Mouse (Mus musculus) hindbrain, postnatal 0 days (tissue): ENCODE data around the gene Lgals3bp. TPM values are rescaled to one million over a fixed set of nuclear protein-coding genes. Genes with fewer than 3 reads are reported as not detected.

ENCODE experiments used
- ATAC-seq: fragments of 200-750 bp; cut with Nextera tagmentation; 2 replicates; pipeline ENCODE4 v1.8.0; 2017; ENCODE audit warnings: mild to moderate bottlenecking, moderate TSS enrichment, moderate library complexity
- DNase-seq: peaks from one replicate; pipeline ENCODE4 v3.0.0-alpha.2; 2015; ENCODE audit warnings: low spot score
- H3K27ac ChIP-seq: fragments of 300-500 bp; sonication (generic); 2 replicates; pipeline ENCODE4 v1.5.1; 2014; ENCODE audit warnings: mild to moderate bottlenecking
- H3K27me3 ChIP-seq: fragments of 300-500 bp; sonication (generic); 2 replicates; pipeline ENCODE4 v1.6.1; 2014; ENCODE audit warnings: low read length, mixed read lengths; ENCODE audit not compliant: insufficient read depth
- H3K36me3 ChIP-seq: fragments of 300-500 bp; sonication (generic); 2 replicates; pipeline ENCODE4 v1.6.1; 2014; ENCODE audit warnings: low read length, mixed read lengths; ENCODE audit not compliant: insufficient read depth
- H3K4me1 ChIP-seq: fragments of 300-500 bp; sonication (generic); 2 replicates; pipeline ENCODE4 v1.6.1; 2014; ENCODE audit warnings: antibody characterized with exemption, low read length, mixed read lengths; ENCODE audit not compliant: insufficient read depth
- H3K4me2 ChIP-seq: fragments of 300-500 bp; sonication (generic); 2 replicates; pipeline ENCODE4 v1.6.1; 2014; ENCODE audit warnings: low read depth, mild to moderate bottlenecking, low read length, moderate library complexity, mixed read lengths
- H3K4me3 ChIP-seq: fragments of 300-500 bp; sonication (generic); 2 replicates; pipeline ENCODE4 v1.5.1; 2014; ENCODE audit warnings: low read length
- H3K9ac ChIP-seq: fragments of 300-500 bp; sonication (generic); replicated peaks from 2 replicates; pipeline ENCODE4 v1.6.1; 2014; ENCODE audit warnings: mild to moderate bottlenecking, low read length, moderate library complexity, mixed read lengths
- H3K9me3 ChIP-seq: fragments of 300-500 bp; sonication (generic); 2 replicates; pipeline ENCODE4 v1.6.1; 2016; ENCODE audit warnings: low read length, mixed read lengths
- CTCF ChIP-seq: IDR thresholded peaks from 2 replicates; pipeline ENCODE4 v1.5.1; 2016; ENCODE audit warnings: antibody characterized with exemption, control low read depth, low read depth
- WGBS: fragments of 180-500 bp; shearing (Covaris S2); extraction: QIAGEN DNeasy Blood & Tissue Kit; methylation state at CpG from one replicate; pipeline ENCODE4 v1.1.7; 2014; 5-methylcytosine and 5-hydroxymethylcytosine counted together
- polyA plus RNA-seq: library from polyadenylated mRNA; unstranded; fragments of >200 nt; fragmentation: Nextera tagmentation; extraction: Ambion mirVana; gene quantifications from 2 replicates; pipeline ENCODE4 v1.2.1, GENCODE M21; 2015
- total RNA-seq: library from RNA; depleted of rRNA; stranded (reverse); fragments of >200 nt; gene quantifications from 2 replicates; pipeline ENCODE4 v1.2.3, GENCODE M21; 2014

Gene Lgals3bp
- total and polyA plus RNA-seq, 2 experiments from 2014 or later, result 18.5 to 25.5 TPM

DNA sequence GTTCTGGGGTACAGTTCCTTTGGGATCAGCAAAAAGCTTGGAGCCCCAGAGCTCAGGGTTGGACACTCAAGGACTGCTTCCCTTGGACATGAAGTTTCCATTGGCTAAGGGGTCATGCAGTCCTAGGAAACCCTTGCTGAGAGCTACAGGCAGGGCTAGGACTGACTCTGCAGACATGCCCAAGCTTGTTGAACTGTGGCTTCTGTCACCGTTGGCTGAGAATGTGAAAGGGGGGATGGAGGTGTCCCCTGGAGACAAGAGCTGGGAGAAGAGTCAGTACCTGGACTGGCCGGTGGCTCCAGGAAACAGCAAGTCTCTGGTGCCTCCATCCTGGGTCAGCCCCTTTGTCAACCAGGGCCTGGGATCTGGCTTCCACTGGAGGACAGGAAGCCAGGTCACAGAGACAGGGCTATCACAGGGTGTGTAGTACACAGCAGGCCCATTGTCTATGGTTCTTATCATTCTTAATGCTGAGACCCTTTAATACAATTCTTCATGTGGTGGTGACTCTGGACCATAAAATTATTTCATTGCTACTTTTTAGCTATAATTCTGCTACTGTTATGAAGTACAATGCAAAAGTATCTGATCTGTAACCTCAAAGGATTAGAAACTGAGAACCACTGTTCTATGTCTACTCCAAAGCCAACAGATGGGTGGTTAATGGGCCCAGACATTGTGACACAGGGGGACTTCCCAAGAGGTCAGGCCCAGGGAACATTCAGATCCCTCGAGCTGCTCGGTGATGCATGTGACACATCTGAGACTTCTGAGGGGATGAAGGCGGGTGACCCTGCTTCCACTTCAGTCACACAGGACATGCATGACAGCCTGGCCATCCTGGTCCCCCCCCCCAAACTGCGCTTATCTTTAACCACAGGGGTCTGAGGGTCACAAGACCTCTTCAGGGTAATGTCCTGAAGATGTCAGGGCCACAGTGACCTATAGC lies 2.3 kb upstream of the Lgals3bp start:
- Histone ChIP-seq H3K9me3 (no peaks in the 10 kb centered on the region), H3K27me3 (no peaks in the 10 kb centered on the region), H3K27ac (no peak overlapping the region), H3K4me3 (no peak overlapping the region), H3K9ac (no peak overlapping the region), H3K4me2 (no peak overlapping the region), H3K4me1 (peaks cover 3% of the 10 kb centered on the region; the same call in 1 of the 2 replicates), H3K36me3 (peaks cover 21% of the 10 kb centered on the region)
- WGBS, result 64% methylated on average over 6 of the region's 6 CpGs
- no peak for TF ChIP-seq CTCF
- DNase-seq, result no peak
- ATAC-seq, result no peak

- H3K27me3 ChIP-seq, result no peaks in the 10 kb centered on the region
- H3K4me3 ChIP-seq, result no peak overlapping the region
- DNase-seq (no peak), ATAC-seq (no peak)
- no peak overlapping the region for H3K27ac ChIP-seq
- peaks cover 3% of the 10 kb centered on the region; the same call in 1 of the 2 replicates for H3K4me1 ChIP-seq
- WGBS, result 98% methylated on average over 2 of the region's 2 CpGs
- H3K36me3 ChIP-seq, result peaks cover 18% of the 10 kb centered on the region
- TF ChIP-seq CTCF, result no peak
- no peak overlapping the region for H3K9ac ChIP-seq
- no peak overlapping the region for H3K4me2 ChIP-seq
- H3K9me3 ChIP-seq, result no peaks in the 10 kb centered on the region
These were observed 1.3 kb upstream of the Lgals3bp start for GRCm38 (mm10) chr11:118403183-118403582.

DNA sequence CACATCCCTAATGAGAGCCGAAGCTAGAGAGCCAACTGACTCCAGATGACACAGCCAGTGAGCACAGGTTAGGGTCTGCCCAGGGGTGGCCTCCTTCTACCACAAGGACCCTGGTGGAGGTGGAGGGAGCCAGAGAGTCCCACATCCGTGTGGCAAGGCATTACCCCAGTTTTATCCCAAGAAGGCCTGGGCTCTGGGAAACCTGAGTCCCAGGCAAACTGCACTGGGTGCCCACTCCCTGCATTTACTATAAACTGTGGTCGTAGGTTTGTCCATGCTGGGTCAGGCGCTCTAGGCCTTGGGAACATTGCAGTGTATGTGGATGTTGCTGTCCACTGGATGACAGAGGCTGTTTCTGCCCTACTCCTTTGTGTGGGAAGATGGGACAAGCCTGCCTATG lies 697 bp downstream of the Lgals3bp start:
- no peak for ATAC-seq
- no peak overlapping the region; the same call in 1 of the 2 replicates for H3K9ac ChIP-seq
- no peak for DNase-seq
- TF ChIP-seq CTCF, result no peak
- no peak overlapping the region for H3K4me3 ChIP-seq
- no peaks in the 10 kb centered on the region for H3K36me3 ChIP-seq
- H3K4me1 ChIP-seq, result peaks cover 3% of the 10 kb centered on the region; the same call in 1 of the 2 replicates
- H3K27ac ChIP-seq, result peak overlapping the region; percentile 70
- 82% methylated on average over 4 of the region's 4 CpGs for WGBS
- no peaks in the 10 kb centered on the region for H3K27me3 ChIP-seq
- H3K4me2 ChIP-seq, result peak overlapping the region; percentile 27
- no peaks in the 10 kb centered on the region for H3K9me3 ChIP-seq

DNA sequence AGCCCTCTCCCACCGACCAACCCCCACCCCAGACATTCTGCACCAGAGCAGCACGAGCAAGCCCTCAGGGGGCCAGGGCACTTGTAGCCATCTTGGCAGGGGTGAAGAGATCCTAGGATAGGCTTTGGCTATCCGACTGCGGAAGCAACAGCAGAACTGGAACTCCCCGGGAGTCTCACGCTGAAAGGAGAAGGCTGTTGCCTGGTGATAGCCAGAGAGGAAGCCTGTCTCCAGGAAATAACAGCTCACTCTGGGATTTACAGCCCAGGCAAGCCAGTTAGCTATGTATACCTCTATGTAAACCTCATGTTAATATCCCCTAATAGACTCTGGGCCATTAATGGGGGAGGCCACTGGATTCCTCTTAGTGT lies 1.3 kb downstream of the Lgals3bp start:
- ATAC-seq, result 0 out of 2 replicates have a peak, but pooled peaks have one; percentile 16
- no peaks in the 10 kb centered on the region for H3K36me3 ChIP-seq
- H3K4me3 ChIP-seq, result no peak overlapping the region
- no peaks in the 10 kb centered on the region for H3K9me3 ChIP-seq
- H3K27me3 ChIP-seq, result no peaks in the 10 kb centered on the region
- H3K4me1 ChIP-seq, result peaks cover 3% of the 10 kb centered on the region; the same call in 1 of the 2 replicates
- H3K4me2 ChIP-seq, result peak overlapping the region; percentile 27; the same call in 1 of the 2 replicates
- WGBS, result 25% methylated on average over 6 of the region's 6 CpGs
- H3K9ac ChIP-seq, result no peak overlapping the region
- TF ChIP-seq CTCF, result no peak
- DNase-seq, result peak; percentile 26
- 0 out of 2 replicates have a peak overlapping the region, but pooled peaks have one; percentile 70 for H3K27ac ChIP-seq

DNA sequence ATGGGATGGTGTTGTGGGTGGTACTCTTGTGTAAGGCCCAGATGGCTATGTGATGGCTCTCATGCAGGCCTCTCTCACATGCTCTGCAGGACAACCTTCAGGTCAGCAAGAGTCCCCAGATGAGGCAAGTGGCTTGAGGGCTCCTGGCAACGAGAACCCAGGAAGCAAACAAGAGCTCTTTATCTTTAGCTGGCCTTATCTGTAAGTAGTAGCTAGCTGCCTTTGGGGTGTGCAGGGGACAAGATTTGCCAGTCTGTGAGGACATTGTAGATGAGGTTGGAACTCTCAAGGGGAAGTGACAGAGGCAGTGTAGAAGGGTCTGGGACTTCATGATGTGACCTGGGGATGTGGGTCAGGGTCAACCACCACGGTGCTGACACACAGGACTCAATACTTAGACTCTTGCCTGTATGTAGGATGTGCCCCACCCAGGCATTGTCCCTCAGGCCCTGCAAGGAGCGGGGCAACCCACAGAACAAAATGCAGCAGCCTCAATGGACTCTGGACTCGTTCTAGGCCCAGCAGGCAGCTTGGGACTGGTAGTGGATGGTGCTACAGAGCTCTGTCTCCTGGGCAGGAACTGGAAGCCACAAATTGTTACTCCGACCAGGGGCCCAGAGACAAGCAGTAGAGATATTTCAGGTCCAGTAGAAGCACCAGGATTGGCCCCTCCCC lies 1.9 kb downstream of the Lgals3bp start:
- Histone ChIP-seq H3K36me3 (no peaks in the 10 kb centered on the region), H3K4me3 (no peak overlapping the region), H3K4me2 (no peak overlapping the region), H3K9me3 (no peaks in the 10 kb centered on the region), H3K27ac (no peak overlapping the region), H3K4me1 (peaks cover 3% of the 10 kb centered on the region; the same call in 1 of the 2 replicates), H3K9ac (no peak overlapping the region), H3K27me3 (no peaks in the 10 kb centered on the region)
- DNase-seq (no peak), ATAC-seq (0 out of 2 replicates have a peak, but pooled peaks have one; percentile 2)
- TF ChIP-seq CTCF, result no peak
- WGBS, result 73% methylated on average over 5 of the region's 5 CpGs

DNA sequence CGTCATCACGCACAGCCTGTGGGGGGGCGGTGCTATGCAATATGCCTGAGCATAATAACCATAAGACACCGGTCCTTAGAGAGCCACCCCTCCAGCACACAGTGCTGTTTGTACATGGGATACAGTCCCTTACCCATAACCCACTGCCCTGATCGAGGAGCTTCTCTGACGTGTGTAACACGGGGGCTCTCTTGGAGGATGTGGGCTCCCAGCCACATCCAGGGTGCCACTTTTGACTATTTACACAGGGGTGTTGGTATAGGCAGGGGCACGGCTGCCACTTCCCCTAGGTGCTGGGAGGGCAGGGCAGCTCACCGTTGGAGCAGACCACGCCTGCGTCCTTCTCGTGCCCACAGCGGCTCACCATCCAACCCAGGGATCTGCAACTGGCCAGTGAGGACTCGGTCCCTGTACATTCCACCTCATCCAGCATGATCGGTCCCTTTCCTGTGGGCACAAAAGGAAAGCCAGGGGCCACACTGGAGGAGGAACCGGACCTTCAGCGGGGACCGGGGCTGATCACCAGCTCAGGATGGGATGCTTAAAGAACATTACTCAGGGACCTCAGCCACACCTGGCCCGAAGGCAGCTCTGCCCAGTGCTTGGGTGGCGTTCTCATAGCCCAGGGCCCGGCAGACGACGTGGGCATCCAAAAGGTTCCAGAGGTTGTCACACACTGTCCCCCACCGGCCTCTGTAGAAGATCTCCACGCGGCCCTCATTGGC lies 3.9 kb downstream of the Lgals3bp start:
- no peaks in the 10 kb centered on the region for H3K27me3 ChIP-seq
- H3K4me1 ChIP-seq, result peaks cover 3% of the 10 kb centered on the region; the same call in 1 of the 2 replicates
- no peak overlapping the region for H3K4me2 ChIP-seq
- H3K9ac ChIP-seq, result no peak overlapping the region
- H3K27ac ChIP-seq, result no peak overlapping the region
- no peak for TF ChIP-seq CTCF
- DNase-seq (no peak), ATAC-seq (no peak)
- 92% methylated on average over 26 of the region's 26 CpGs for WGBS
- no peak overlapping the region for H3K4me3 ChIP-seq
- no peaks in the 10 kb centered on the region for H3K9me3 ChIP-seq
- no peaks in the 10 kb centered on the region for H3K36me3 ChIP-seq
